15 mouse cellular contexts compared by ENCODE assay signal in genomic region chr5:69512203-69512602, GRCm38 (mm10). TPM values are rescaled to one million over a fixed set of nuclear protein-coding genes. Genes with fewer than 3 reads are reported as not detected.
"Had no signal": no experiment of that assay in that cellular context is flagged by ENCODE, and none has a peak within 500 bp of the region (broad histone marks: within the 10 kb centered on the region; RNA-seq: fewer than 3 reads in every experiment).

No protein-coding gene starts in this region.

- H3K9me3 ChIP-seq: midbrain, embryonic 13.5 days; midbrain, embryonic 15.5 days; neural tube, embryonic 12.5 days had no signal

- ATAC-seq: midbrain, embryonic 13.5 days had no signal

- DNase-seq: lung, adult 18-20 months; lung, embryonic 14.5 days; lung, postnatal 10 days; lung, postnatal 4 days; right cerebral cortex, postnatal 14 days; thymus, adult 18-20 months; thymus, postnatal 14 days; thymus, postnatal 36 days had no signal

- H3K4me2 ChIP-seq: lung, embryonic 14.5 days; midbrain, embryonic 11.5 days; midbrain, embryonic 13.5 days; midbrain, embryonic 15.5 days; neural tube, embryonic 12.5 days had no signal

- H3K4me1 ChIP-seq: midbrain, embryonic 13.5 days; midbrain, embryonic 15.5 days; neural tube, embryonic 12.5 days had no signal

- H3K4me3 ChIP-seq: midbrain, embryonic 13.5 days; midbrain, embryonic 15.5 days; neural tube, embryonic 12.5 days had no signal

- H3K9ac ChIP-seq: lung, embryonic 14.5 days; midbrain, embryonic 13.5 days; midbrain, embryonic 15.5 days; neural tube, embryonic 12.5 days had no signal

- H3K36me3 ChIP-seq: midbrain, embryonic 13.5 days; midbrain, embryonic 15.5 days; neural tube, embryonic 12.5 days had no signal

- H3K27ac ChIP-seq: midbrain, embryonic 13.5 days; midbrain, embryonic 15.5 days; neural tube, embryonic 12.5 days had no signal

- H3K27me3 ChIP-seq: midbrain, embryonic 13.5 days; midbrain, embryonic 15.5 days; neural tube, embryonic 12.5 days had no signal

RNA-seq across cellular contexts. Expression of gene Yipf7, which starts 30.2 kb away (rescaled TPM):
- polyA plus RNA-seq: midbrain, embryonic 11.5 days; midbrain, embryonic 13.5 days; midbrain, embryonic 15.5 days; neural tube, embryonic 14.5 days; stomach, embryonic 14.5 days; thymus, postnatal 0 days had no signal
